Mouse (Mus musculus): ENCODE measurements around the gene Pou5f1. TPM values are rescaled to one million over a fixed set of nuclear protein-coding genes. Genes with fewer than 3 reads are reported as not detected.
"Not testable (repeated sequence)": the region's sequence is repeated elsewhere in the genome, so short reads cannot be mapped to it uniquely, and the experiment has no call there.

Pou5f1 gene
- polyA plus RNA-seq (2014; fragmentation: Nextera tagmentation; extraction: Ambion mirVana) = 0.15 TPM in 1 of 2 replicates, not detected in the other

- no peak within 1 kb of the TSS for H3K4me2 ChIP-seq (ENCODE audit: low read depth, low read length)
These were observed at the start of gene Pou5f1 for GRCm38 (mm10) chr17:35505776-35506175. Gene Pou5f1 (plus strand): TSS chr17:35506018.

GRCm38 (mm10) chr17:35458247-35458646 is 47.6 kb upstream of the Pou5f1 start:
- no CpG with 5 or more reads among the region's 1 CpGs for WGBS
- H3K27ac ChIP-seq (replicated peaks; ENCODE audit: low read depth, low read length); DNase-seq (ENCODE audit: low spot score); H3K9ac ChIP-seq (replicated peaks; ENCODE audit: low read length); ATAC-seq (replicated peaks; ENCODE audit: insufficient number of reproducible peaks, low FRiP score, low TSS enrichment, low read depth); H3K4me2 ChIP-seq (ENCODE audit: low read depth, low read length); H3K9me3 ChIP-seq (replicated peaks; ENCODE audit: control insufficient read depth, low read length); H3K27me3 ChIP-seq (ENCODE audit: control insufficient read depth, insufficient read depth, low read length); H3K4me1 ChIP-seq (ENCODE audit: control insufficient read depth, insufficient read depth, low read length); H3K4me3 ChIP-seq (ENCODE audit: low read depth, low read length); H3K36me3 ChIP-seq (replicated peaks; ENCODE audit: control insufficient read depth, insufficient read depth, low read depth, low read length): not testable (repeated sequence)

More at GRCm38 (mm10) chr17:35505776-35506175, at the start of gene Pou5f1:
- no peak for DNase-seq (ENCODE audit: low spot score)
- H3K9ac ChIP-seq (replicated peaks; ENCODE audit: low read length) = no peak within 1 kb of the TSS
- no peaks in the 10 kb centered on the region for H3K4me1 ChIP-seq (ENCODE audit: control insufficient read depth, insufficient read depth, low read length)
- H3K27me3 ChIP-seq (ENCODE audit: control insufficient read depth, insufficient read depth, low read length) = peaks cover 26% of the 10 kb centered on the region
- H3K9me3 ChIP-seq (replicated peaks; ENCODE audit: control insufficient read depth, low read length) = no peaks in the 10 kb centered on the region
- WGBS = 17% methylated on average over 13 of the region's 13 CpGs
- ATAC-seq (replicated peaks; ENCODE audit: insufficient number of reproducible peaks, low FRiP score, low TSS enrichment, low read depth) = no peak
- H3K27ac ChIP-seq (replicated peaks; ENCODE audit: low read depth, low read length) = no peak within 1 kb of the TSS
- no peaks in the 10 kb centered on the region for H3K36me3 ChIP-seq (replicated peaks; ENCODE audit: control insufficient read depth, insufficient read depth, low read depth, low read length)
- no peak within 1 kb of the TSS for H3K4me3 ChIP-seq (ENCODE audit: low read depth, low read length)

GRCm38 (mm10) chr17:35460513-35461341 is 45.1 kb upstream of the Pou5f1 start:
- not testable (repeated sequence) for ATAC-seq (replicated peaks; ENCODE audit: insufficient number of reproducible peaks, low FRiP score, low TSS enrichment, low read depth); H3K27ac ChIP-seq (replicated peaks; ENCODE audit: low read depth, low read length); H3K36me3 ChIP-seq (replicated peaks; ENCODE audit: control insufficient read depth, insufficient read depth, low read depth, low read length); DNase-seq (ENCODE audit: low spot score); H3K9ac ChIP-seq (replicated peaks; ENCODE audit: low read length); H3K4me3 ChIP-seq (ENCODE audit: low read depth, low read length); H3K4me2 ChIP-seq (ENCODE audit: low read depth, low read length); H3K9me3 ChIP-seq (replicated peaks; ENCODE audit: control insufficient read depth, low read length); H3K27me3 ChIP-seq (ENCODE audit: control insufficient read depth, insufficient read depth, low read length); H3K4me1 ChIP-seq (ENCODE audit: control insufficient read depth, insufficient read depth, low read length)
- 74% methylated on average over 3 of the region's 9 CpGs for WGBS

- 7% methylated on average over 8 of the region's 8 CpGs for WGBS
- H3K9me3 ChIP-seq (replicated peaks; ENCODE audit: control insufficient read depth, low read length); H3K27ac ChIP-seq (replicated peaks; ENCODE audit: low read depth, low read length); H3K4me1 ChIP-seq (ENCODE audit: control insufficient read depth, insufficient read depth, low read length); H3K4me3 ChIP-seq (ENCODE audit: low read depth, low read length); ATAC-seq (replicated peaks; ENCODE audit: insufficient number of reproducible peaks, low FRiP score, low TSS enrichment, low read depth); H3K4me2 ChIP-seq (ENCODE audit: low read depth, low read length); H3K9ac ChIP-seq (replicated peaks; ENCODE audit: low read length); H3K36me3 ChIP-seq (replicated peaks; ENCODE audit: control insufficient read depth, insufficient read depth, low read depth, low read length): not testable (repeated sequence)
- H3K27me3 ChIP-seq (ENCODE audit: control insufficient read depth, insufficient read depth, low read length) = peaks cover 16% of the 10 kb centered on the region
- DNase-seq (ENCODE audit: low spot score) = peak; percentile 64
These were observed 40.2 kb upstream of the Pou5f1 start for GRCm38 (mm10) chr17:35465651-35466050.

GRCm38 (mm10) chr17:35468936-35469335 is 36.9 kb upstream of the Pou5f1 start:
- WGBS = 73% methylated on average over 3 of the region's 3 CpGs
- not testable (repeated sequence) for H3K9ac ChIP-seq (replicated peaks; ENCODE audit: low read length); DNase-seq (ENCODE audit: low spot score); ATAC-seq (replicated peaks; ENCODE audit: insufficient number of reproducible peaks, low FRiP score, low TSS enrichment, low read depth); H3K4me1 ChIP-seq (ENCODE audit: control insufficient read depth, insufficient read depth, low read length); H3K27ac ChIP-seq (replicated peaks; ENCODE audit: low read depth, low read length); H3K9me3 ChIP-seq (replicated peaks; ENCODE audit: control insufficient read depth, low read length); H3K36me3 ChIP-seq (replicated peaks; ENCODE audit: control insufficient read depth, insufficient read depth, low read depth, low read length); H3K4me3 ChIP-seq (ENCODE audit: low read depth, low read length); H3K4me2 ChIP-seq (ENCODE audit: low read depth, low read length)
- peaks cover 19% of the 10 kb centered on the region for H3K27me3 ChIP-seq (ENCODE audit: control insufficient read depth, insufficient read depth, low read length)

- Histone ChIP-seq H3K4me3 (ENCODE audit: low read depth, low read length) (peak within 1 kb of the TSS; percentile 39), H3K27ac (replicated peaks; ENCODE audit: low read depth, low read length) (no peak within 1 kb of the TSS), H3K4me1 (ENCODE audit: control insufficient read depth, insufficient read depth, low read length) (peaks cover 5% of the 10 kb centered on the region), H3K36me3 (replicated peaks; ENCODE audit: control insufficient read depth, insufficient read depth, low read depth, low read length) (no peaks in the 10 kb centered on the region), H3K9ac (replicated peaks; ENCODE audit: low read length) (peak within 1 kb of the TSS; percentile 22; the same call in 1 of the 2 replicates), H3K27me3 (ENCODE audit: control insufficient read depth, insufficient read depth, low read length) (peaks cover 19% of the 10 kb centered on the region), H3K4me2 (ENCODE audit: low read depth, low read length) (peak within 1 kb of the TSS; percentile 73), H3K9me3 (replicated peaks; ENCODE audit: control insufficient read depth, low read length) (no peaks in the 10 kb centered on the region)
- under 1% methylated on average over 76 of the region's 80 CpGs for WGBS
- peak; percentile 20 for DNase-seq (ENCODE audit: low spot score)
- ATAC-seq (replicated peaks; ENCODE audit: insufficient number of reproducible peaks, low FRiP score, low TSS enrichment, low read depth) = 0 out of 2 replicates have a peak, but pooled peaks have one; percentile 39
These were observed 35.7 kb upstream of the Pou5f1 start, which contains the start of gene H2-Q10 for GRCm38 (mm10) chr17:35469842-35470751. Gene H2-Q10 (plus strand): TSS chr17:35470089.

GRCm38 (mm10) chr17:35484066-35484465 is 21.8 kb upstream of the Pou5f1 start:
- 1% methylated on average over 9 of the region's 9 CpGs for WGBS
- Histone ChIP-seq H3K9ac (replicated peaks; ENCODE audit: low read length) (no peak overlapping the region), H3K4me2 (ENCODE audit: low read depth, low read length) (no peak overlapping the region), H3K27ac (replicated peaks; ENCODE audit: low read depth, low read length) (no peak overlapping the region), H3K4me3 (ENCODE audit: low read depth, low read length) (no peak overlapping the region), H3K4me1 (ENCODE audit: control insufficient read depth, insufficient read depth, low read length) (no peaks in the 10 kb centered on the region), H3K27me3 (ENCODE audit: control insufficient read depth, insufficient read depth, low read length) (no peaks in the 10 kb centered on the region), H3K36me3 (replicated peaks; ENCODE audit: control insufficient read depth, insufficient read depth, low read depth, low read length) (no peaks in the 10 kb centered on the region), H3K9me3 (replicated peaks; ENCODE audit: control insufficient read depth, low read length) (no peaks in the 10 kb centered on the region)
- ATAC-seq (replicated peaks; ENCODE audit: insufficient number of reproducible peaks, low FRiP score, low TSS enrichment, low read depth) (no peak), DNase-seq (ENCODE audit: low spot score) (peak; percentile 74)
